ENCODE assay signal across 35 mouse cellular contexts in genomic region chr6:56489161-56489560, GRCm38 (mm10).
"Had no signal": no experiment of that assay in that cellular context is flagged by ENCODE, and none has a peak within 500 bp of the region (broad histone marks: within the 10 kb centered on the region; RNA-seq: fewer than 3 reads in every experiment).

No protein-coding gene starts in this region.

- H3K4me3 ChIP-seq: heart, embryonic 10.5 days; heart, embryonic 12.5 days; heart, embryonic 13.5 days; heart, embryonic 15.5 days; hindbrain, embryonic 10.5 days; hindbrain, embryonic 12.5 days; hindbrain, embryonic 13.5 days; hindbrain, embryonic 15.5 days; intestine, embryonic 15.5 days; kidney, embryonic 15.5 days; layer of hippocampus, adult 2 months had no signal

- H3K4me2 ChIP-seq: heart, embryonic 11.5 days; heart, embryonic 12.5 days; heart, embryonic 13.5 days; heart, embryonic 15.5 days; hindbrain, embryonic 12.5 days; hindbrain, embryonic 13.5 days; hindbrain, embryonic 14.5 days; hindbrain, embryonic 15.5 days; intestine, embryonic 15.5 days; kidney, embryonic 15.5 days had no signal

- ATAC-seq: hindbrain, embryonic 16.5 days; hindbrain, postnatal 0 days; inflammation-experienced regulatory T-cells, adult 6 months; intestine, embryonic 15.5 days; intestine, embryonic 16.5 days; intestine, postnatal 0 days had no signal

- DNase-seq: heart, postnatal 10 days; heart, postnatal 14 days; heart, postnatal 36 days; heart, postnatal 4 days; kidney, adult 11 months; kidney, adult 18-20 months; kidney, adult 2 months; kidney, adult 8-10 months; kidney, adult 9 months; kidney, postnatal 10 days; kidney, postnatal 14 days; kidney, postnatal 25 days; kidney, postnatal 36 days; kidney, postnatal 4 days; layer of hippocampus, adult 9-11 months; layer of hippocampus, postnatal 36 days had no signal

- H3K36me3 ChIP-seq: heart, embryonic 10.5 days; heart, embryonic 12.5 days; heart, embryonic 13.5 days; heart, embryonic 15.5 days; hindbrain, embryonic 10.5 days; hindbrain, embryonic 12.5 days; hindbrain, embryonic 13.5 days; hindbrain, embryonic 15.5 days; intestine, embryonic 15.5 days; kidney, embryonic 15.5 days had no signal

- H3K9me3 ChIP-seq: heart, embryonic 10.5 days; heart, embryonic 12.5 days; heart, embryonic 13.5 days; heart, embryonic 15.5 days; hindbrain, embryonic 10.5 days; hindbrain, embryonic 12.5 days; hindbrain, embryonic 13.5 days; hindbrain, embryonic 15.5 days; intestine, embryonic 15.5 days; kidney, embryonic 15.5 days had no signal

- H3K9ac ChIP-seq: heart, embryonic 12.5 days; heart, embryonic 13.5 days; heart, embryonic 15.5 days; hindbrain, embryonic 12.5 days; hindbrain, embryonic 13.5 days; hindbrain, embryonic 14.5 days; hindbrain, embryonic 15.5 days; intestine, embryonic 15.5 days; kidney, embryonic 15.5 days had no signal

- H3K27ac ChIP-seq: heart, embryonic 10.5 days; heart, embryonic 13.5 days; heart, embryonic 15.5 days; hindbrain, embryonic 10.5 days; hindbrain, embryonic 12.5 days; hindbrain, embryonic 13.5 days; hindbrain, embryonic 14.5 days; hindbrain, embryonic 15.5 days; hindbrain, postnatal 0 days; intestine, embryonic 15.5 days; kidney, embryonic 15.5 days; kidney, postnatal 0 days; layer of hippocampus, adult 2 months had no signal

- H3K27me3 ChIP-seq: heart, embryonic 12.5 days; heart, embryonic 13.5 days; heart, embryonic 15.5 days; hindbrain, embryonic 12.5 days; hindbrain, embryonic 13.5 days; hindbrain, embryonic 15.5 days; intestine, embryonic 15.5 days; kidney, embryonic 15.5 days had no signal

- H3K4me1 ChIP-seq: heart, embryonic 10.5 days; heart, embryonic 12.5 days; heart, embryonic 15.5 days; hindbrain, embryonic 10.5 days; hindbrain, embryonic 12.5 days; hindbrain, embryonic 13.5 days; hindbrain, embryonic 15.5 days; intestine, embryonic 15.5 days; kidney, embryonic 15.5 days had no signal
